Mouse (Mus musculus) heart, adult 2 months (tissue): ENCODE measurements around the gene Tbc1d2b. TPM values are rescaled to one million over a fixed set of nuclear protein-coding genes. Genes with fewer than 3 reads are reported as not detected.

Source experiments
- DNase-seq, 2 experiments: peaks; one replicate each; pipeline ENCODE4 v3.0.0; 2021
- H3K27ac ChIP-seq: fragments of 200-600 bp; 2 replicates; pipeline ENCODE4 v1.8.1; 2022
- H3K27me3 ChIP-seq: fragments of 200-500 bp; 2 replicates; pipeline ENCODE4 v1.6.1; 2012; ENCODE audit warnings: mild to moderate bottlenecking, low read length, inconsistent platforms, mixed read lengths; ENCODE audit not compliant: control insufficient read depth, insufficient read depth
- H3K36me3 ChIP-seq: fragments of 200-500 bp; 2 replicates; pipeline ENCODE4 v1.6.1; 2012; ENCODE audit warnings: low read length, inconsistent platforms; ENCODE audit not compliant: control insufficient read depth, insufficient read depth
- H3K4me1 ChIP-seq: fragments of 200-500 bp; 2 replicates; pipeline ENCODE4 v1.6.1; 2011; ENCODE audit warnings: low read length; ENCODE audit not compliant: control insufficient read depth, insufficient read depth
- H3K4me3 ChIP-seq: fragments of 200-600 bp; 2 replicates; pipeline ENCODE4 v1.8.1; 2022
- H3K79me2 ChIP-seq: fragments of 200-500 bp; replicated peaks from 2 replicates; pipeline ENCODE4 v1.6.1; 2012; ENCODE audit warnings: mild to moderate bottlenecking, inconsistent platforms, low read length, moderate library complexity, mixed read lengths; ENCODE audit not compliant: control insufficient read depth, insufficient read depth
- H3K9ac ChIP-seq: fragments of 200-500 bp; 2 replicates; pipeline ENCODE4 v1.6.1; 2012; ENCODE audit warnings: low read depth, mild to moderate bottlenecking, control low read depth, inconsistent platforms, low read length, mixed read lengths
- CTCF ChIP-seq: fragments of 200-600 bp; IDR thresholded peaks from 2 replicates; pipeline ENCODE4 v1.8.1; 2022; ENCODE audit warnings: antibody characterized with exemption, mild to moderate bottlenecking, moderate library complexity
- EP300 ChIP-seq: fragments of 200-500 bp; IDR thresholded peaks from 2 replicates; pipeline ENCODE4 v1.6.1; 2011; ENCODE audit warnings: low read depth, low read length, control low read depth; ENCODE audit not compliant: insufficient read depth
- POLR2A ChIP-seq: fragments of 200-500 bp; IDR thresholded peaks from 2 replicates; pipeline ENCODE4 v1.6.1; 2011; ENCODE audit warnings: mild to moderate bottlenecking, low read depth, low read length, control low read depth; ENCODE audit not compliant: insufficient read depth
- WGBS: fragments of 180-500 bp; shearing (Covaris S2); methylation state at CpG from one replicate; pipeline ENCODE4 v1.1.7; 2018; 5-methylcytosine and 5-hydroxymethylcytosine counted together
- intact Hi-C: fragments of 180-260 bp; cut with DNase I; formaldehyde crosslinking; loops from one replicate; pipeline ENCODE4 v1.15.1; 2025
- polyA plus RNA-seq: library from polyadenylated mRNA; depleted of rRNA; stranded (reverse); fragments of >200 nt; gene quantifications from 2 replicates; pipeline ENCODE4 v1.2.3, GENCODE M21; 2012
- total RNA-seq, 2 experiments: library from RNA; stranded (reverse); gene quantifications; 2 replicates each; pipeline ENCODE4 v1.2.3; 2021

Tbc1d2b gene
- total and polyA plus RNA-seq, 3 experiments, result 9.6 to 10.3 (median 10.1) TPM

GRCm38 (mm10) chr9:90237232-90238062 lies 33.2 kb downstream of the Tbc1d2b start:
- no peak for TF ChIP-seq CTCF
- no peak for TF ChIP-seq POLR2A
- H3K79me2 ChIP-seq, result no peaks in the 10 kb centered on the region
- H3K4me1 ChIP-seq, result peaks cover 7% of the 10 kb centered on the region
- no peak for DNase-seq
- H3K9ac ChIP-seq, result no peak overlapping the region
- WGBS, result 68% methylated on average over 9 of the region's 9 CpGs
- intact Hi-C loops, result no loop called here
- no peak overlapping the region for H3K27ac ChIP-seq
- no peaks in the 10 kb centered on the region for H3K27me3 ChIP-seq
- H3K36me3 ChIP-seq, result peaks cover 2% of the 10 kb centered on the region; the same call in 1 of the 2 replicates
- H3K4me3 ChIP-seq, result no peak overlapping the region

GRCm38 (mm10) chr9:90236817-90237216 lies 33.8 kb downstream of the Tbc1d2b start:
- Histone ChIP-seq H3K27me3 (no peaks in the 10 kb centered on the region), H3K36me3 (peaks cover 2% of the 10 kb centered on the region; the same call in 1 of the 2 replicates), H3K27ac (no peak overlapping the region), H3K4me1 (peaks cover 7% of the 10 kb centered on the region), H3K4me3 (no peak overlapping the region), H3K9ac (no peak overlapping the region), H3K79me2 (no peaks in the 10 kb centered on the region)
- 94% methylated on average over 5 of the region's 5 CpGs for WGBS
- DNase-seq, result no peak
- intact Hi-C loops, result no loop called here
- TF ChIP-seq POLR2A (no peak), CTCF (no peak), EP300 (no peak)

- H3K36me3 ChIP-seq, result peaks cover 2% of the 10 kb centered on the region; the same call in 1 of the 2 replicates
- no peak overlapping the region for H3K27ac ChIP-seq
- H3K27me3 ChIP-seq, result no peaks in the 10 kb centered on the region
- TF ChIP-seq POLR2A, result no peak
- TF ChIP-seq CTCF, result no peak
- no peak for TF ChIP-seq EP300
- H3K4me3 ChIP-seq, result no peak overlapping the region
- peaks cover 7% of the 10 kb centered on the region for H3K4me1 ChIP-seq
- no peak for DNase-seq
- 74% methylated on average over 10 of the region's 10 CpGs for WGBS
- no peak overlapping the region for H3K9ac ChIP-seq
- intact Hi-C loops, result no loop called here
- H3K79me2 ChIP-seq, result no peaks in the 10 kb centered on the region
Measured at GRCm38 (mm10) chr9:90235258-90235882, 35.2 kb downstream of the Tbc1d2b start.

- no peak for TF ChIP-seq POLR2A
- no peak for TF ChIP-seq CTCF
- TF ChIP-seq EP300, result no peak
- DNase-seq, result no peak
- Histone ChIP-seq H3K4me1 (peaks cover 7% of the 10 kb centered on the region), H3K36me3 (peaks cover 2% of the 10 kb centered on the region; the same call in 1 of the 2 replicates), H3K27me3 (no peaks in the 10 kb centered on the region), H3K4me3 (no peak overlapping the region), H3K9ac (no peak overlapping the region), H3K79me2 (no peaks in the 10 kb centered on the region), H3K27ac (no peak overlapping the region)
- intact Hi-C loops, result no loop called here
- WGBS, result 57% methylated on average over 5 of the region's 5 CpGs
Measured at GRCm38 (mm10) chr9:90234786-90235185, 35.8 kb downstream of the Tbc1d2b start.

GRCm38 (mm10) chr9:90233906-90234419 lies 36.6 kb downstream of the Tbc1d2b start:
- Histone ChIP-seq H3K27me3 (no peaks in the 10 kb centered on the region), H3K27ac (no peak overlapping the region), H3K79me2 (no peaks in the 10 kb centered on the region), H3K36me3 (peaks cover 2% of the 10 kb centered on the region; the same call in 1 of the 2 replicates), H3K4me3 (no peak overlapping the region), H3K4me1 (peaks cover 7% of the 10 kb centered on the region), H3K9ac (no peak overlapping the region)
- 92% methylated on average over 5 of the region's 5 CpGs for WGBS
- DNase-seq, result no peak
- intact Hi-C loops, result no loop called here
- TF ChIP-seq CTCF, result no peak
